Mouse (Mus musculus): ENCODE results near the gene Lrba. TPM values are rescaled to one million over a fixed set of nuclear protein-coding genes. Genes with fewer than 3 reads are reported as not detected.

The Lrba gene
- total and polyA plus RNA-seq, 2 experiments from 2014 or later: 1.6 to 22.0 TPM

- no peak for TF ChIP-seq EP300 (IDR thresholded peaks at IDR 0.05; ENCODE audit: low read depth)
- no peak overlapping the region for H3K27ac ChIP-seq (ENCODE audit: low read depth)
These were observed 17.9 kb upstream of the Lrba start for GRCm38 (mm10) chr3:86206556-86206955.

DNA sequence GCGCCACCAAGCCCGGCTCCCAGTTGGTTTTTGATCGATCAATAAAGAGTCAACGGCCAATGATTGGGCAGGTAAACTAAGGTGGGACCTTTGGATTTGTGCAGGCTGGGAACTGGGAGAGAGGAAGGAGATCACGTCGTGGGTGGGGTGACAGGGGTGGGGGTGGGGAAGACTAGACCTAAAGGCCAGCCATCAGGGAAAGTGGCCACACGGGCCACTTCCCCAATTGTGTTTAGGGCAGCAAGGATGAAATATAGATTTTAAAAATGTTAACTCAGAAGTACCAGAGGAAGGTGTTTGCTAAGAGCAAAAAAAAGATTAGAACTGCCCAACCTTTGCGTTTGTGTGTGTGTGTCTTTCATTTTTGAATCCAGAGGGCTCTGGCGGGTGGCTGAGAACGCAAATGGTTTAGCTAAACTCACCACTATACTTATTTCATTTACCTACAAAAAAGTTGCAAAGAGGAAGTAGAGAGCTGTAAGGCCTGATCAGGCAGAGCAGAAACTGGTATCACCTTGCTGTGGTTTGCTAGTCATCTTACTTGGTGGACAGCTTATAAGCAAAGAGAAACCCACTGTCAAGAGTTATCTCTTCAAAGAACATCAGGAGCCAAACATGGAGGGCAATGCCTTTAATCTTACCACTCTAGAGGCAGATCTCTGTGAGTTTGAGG lies 14.1 kb upstream of the Lrba start:
- 86% methylated on average over 10 of the region's 10 CpGs for WGBS
- no peak for ATAC-seq (ENCODE audit: insufficient read depth, low read depth)
- Histone ChIP-seq H3K36me3 (replicated peaks; ENCODE audit: control insufficient read depth, insufficient read depth, low read length) (no peaks in the 10 kb centered on the region), H3K4me1 (ENCODE audit: control insufficient read depth, insufficient read depth) (no peaks in the 10 kb centered on the region), H3K9ac (replicated peaks; ENCODE audit: low read depth, low read length) (no peak overlapping the region), H3K4me2 (ENCODE audit: low read depth, low read length) (no peak overlapping the region), H3K4me3 (ENCODE audit: low read depth, low read length) (no peak overlapping the region), H3K27ac (ENCODE audit: low read depth) (no peak overlapping the region), H3K9me3 (replicated peaks; ENCODE audit: control insufficient read depth, low read length) (no peaks in the 10 kb centered on the region), H3K27me3 (ENCODE audit: control insufficient read depth, insufficient read depth, low read length) (no peaks in the 10 kb centered on the region)
- TF ChIP-seq CTCF (IDR thresholded peaks at IDR 0.05; ENCODE audit: low read depth) (no peak), EP300 (IDR thresholded peaks at IDR 0.05; ENCODE audit: low read depth) (no peak)
- DNase-seq (ENCODE audit: low spot score): no peak

More at GRCm38 (mm10) chr3:86206556-86206955, 17.9 kb upstream of the Lrba start:
- H3K4me3 ChIP-seq (ENCODE audit: low read depth, low read length): no peak overlapping the region
- WGBS: 71% methylated on average over 2 of the region's 2 CpGs
- no peaks in the 10 kb centered on the region for H3K36me3 ChIP-seq (replicated peaks; ENCODE audit: control insufficient read depth, insufficient read depth, low read length)
- no peaks in the 10 kb centered on the region for H3K4me1 ChIP-seq (ENCODE audit: control insufficient read depth, insufficient read depth)
- no peak for DNase-seq (ENCODE audit: low spot score)
- H3K9ac ChIP-seq (replicated peaks; ENCODE audit: low read depth, low read length): no peak overlapping the region
- H3K27me3 ChIP-seq (ENCODE audit: control insufficient read depth, insufficient read depth, low read length): no peaks in the 10 kb centered on the region
- no peaks in the 10 kb centered on the region for H3K9me3 ChIP-seq (replicated peaks; ENCODE audit: control insufficient read depth, low read length)
- no peak for ATAC-seq (ENCODE audit: insufficient read depth, low read depth)
- no peak overlapping the region for H3K4me2 ChIP-seq (ENCODE audit: low read depth, low read length)

DNA sequence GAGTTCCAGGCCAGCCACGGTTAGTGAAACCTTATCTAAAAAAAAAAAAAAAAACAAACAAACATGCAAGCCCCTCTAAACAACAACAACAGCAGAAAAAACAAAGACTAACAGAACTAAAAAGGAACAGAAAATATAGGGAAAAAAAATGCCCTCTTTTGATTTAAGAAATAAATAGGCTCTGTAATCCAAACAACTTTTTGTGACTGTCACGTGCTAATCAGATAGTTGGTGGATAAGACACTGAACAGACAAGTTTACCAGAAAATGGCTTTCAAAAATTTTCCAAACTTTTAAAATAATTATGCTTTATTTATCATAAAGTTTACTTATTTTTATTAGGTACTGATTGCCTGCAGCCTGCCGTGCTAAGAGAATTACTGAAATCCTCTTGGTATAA lies 13.5 kb upstream of the Lrba start:
- Histone ChIP-seq H3K27ac (ENCODE audit: low read depth) (no peak overlapping the region), H3K9me3 (replicated peaks; ENCODE audit: control insufficient read depth, low read length) (no peaks in the 10 kb centered on the region), H3K27me3 (ENCODE audit: control insufficient read depth, insufficient read depth, low read length) (no peaks in the 10 kb centered on the region), H3K9ac (replicated peaks; ENCODE audit: low read depth, low read length) (no peak overlapping the region), H3K4me2 (ENCODE audit: low read depth, low read length) (no peak overlapping the region), H3K4me3 (ENCODE audit: low read depth, low read length) (no peak overlapping the region), H3K4me1 (ENCODE audit: control insufficient read depth, insufficient read depth) (no peaks in the 10 kb centered on the region), H3K36me3 (replicated peaks; ENCODE audit: control insufficient read depth, insufficient read depth, low read length) (no peaks in the 10 kb centered on the region)
- DNase-seq (ENCODE audit: low spot score) (no peak), ATAC-seq (ENCODE audit: insufficient read depth, low read depth) (no peak)
- TF ChIP-seq EP300 (IDR thresholded peaks at IDR 0.05; ENCODE audit: low read depth) (no peak), CTCF (IDR thresholded peaks at IDR 0.05; ENCODE audit: low read depth) (no peak)
- WGBS: 74% methylated on average over 3 of the region's 3 CpGs

DNA sequence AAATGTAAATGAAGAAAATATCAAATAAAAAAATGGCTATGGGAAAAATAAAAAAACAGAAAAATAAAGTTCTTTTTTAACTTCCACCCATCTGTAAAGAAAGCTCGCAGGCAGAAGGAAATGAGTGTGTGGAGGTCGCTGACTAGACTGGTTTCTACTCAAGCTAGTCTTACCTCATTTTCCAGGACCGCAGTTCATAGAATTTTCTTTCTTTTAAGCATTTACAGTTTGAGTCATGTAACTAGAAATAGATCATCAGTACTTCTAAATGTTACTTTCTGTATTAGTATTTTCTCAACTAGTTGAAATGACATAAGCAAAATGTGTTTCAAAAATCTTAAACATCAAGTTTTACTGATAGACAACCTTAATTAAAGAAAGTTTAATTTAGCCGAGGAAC lies 10.2 kb upstream of the Lrba start:
- ATAC-seq (ENCODE audit: insufficient read depth, low read depth) (no peak), DNase-seq (ENCODE audit: low spot score) (no peak)
- H3K27me3 ChIP-seq (ENCODE audit: control insufficient read depth, insufficient read depth, low read length): no peaks in the 10 kb centered on the region
- 78% methylated on average over 4 of the region's 4 CpGs for WGBS
- H3K36me3 ChIP-seq (replicated peaks; ENCODE audit: control insufficient read depth, insufficient read depth, low read length): no peaks in the 10 kb centered on the region
- no peak overlapping the region for H3K4me3 ChIP-seq (ENCODE audit: low read depth, low read length)
- TF ChIP-seq CTCF (IDR thresholded peaks at IDR 0.05; ENCODE audit: low read depth): no peak
- no peak for TF ChIP-seq EP300 (IDR thresholded peaks at IDR 0.05; ENCODE audit: low read depth)
- H3K4me2 ChIP-seq (ENCODE audit: low read depth, low read length): no peak overlapping the region
- no peak overlapping the region for H3K27ac ChIP-seq (ENCODE audit: low read depth)
- no peaks in the 10 kb centered on the region for H3K4me1 ChIP-seq (ENCODE audit: control insufficient read depth, insufficient read depth)
- H3K9me3 ChIP-seq (replicated peaks; ENCODE audit: control insufficient read depth, low read length): no peaks in the 10 kb centered on the region
- H3K9ac ChIP-seq (replicated peaks; ENCODE audit: low read depth, low read length): no peak overlapping the region

DNA sequence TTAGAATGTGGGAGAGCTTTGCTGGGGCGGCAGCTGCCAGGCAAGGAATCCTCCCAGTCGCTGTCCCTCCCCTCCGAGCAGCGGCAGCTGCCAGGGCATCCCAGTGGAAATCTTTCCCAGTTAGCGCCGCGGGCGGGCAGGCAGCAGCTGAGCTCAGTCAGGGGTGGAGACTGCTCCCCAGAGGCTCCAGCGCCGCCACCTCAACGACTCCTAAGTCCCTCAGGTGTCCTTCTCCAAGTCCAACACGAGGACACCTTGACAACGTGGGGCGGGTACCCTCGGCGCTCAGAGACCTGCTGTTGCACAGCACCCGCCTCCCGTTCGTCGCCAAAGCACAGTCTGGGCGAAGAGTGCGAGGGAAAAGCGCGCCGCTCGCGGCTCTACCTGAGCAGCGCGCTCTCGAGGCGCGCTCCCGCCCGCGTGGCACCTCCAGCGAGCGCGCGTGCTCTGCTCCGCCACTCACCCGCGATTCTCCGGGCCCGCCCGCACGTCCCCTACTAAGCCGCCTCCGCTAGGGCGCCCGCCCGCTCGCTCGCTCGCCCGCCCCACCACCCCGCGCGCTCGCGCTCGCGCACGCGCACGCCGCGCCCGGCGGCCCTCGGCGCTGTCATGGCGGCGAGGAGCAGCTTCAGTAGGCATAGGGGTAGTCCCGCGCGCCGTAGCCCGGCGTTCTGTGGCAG lies 706 bp upstream of the Lrba start:
- peak; percentile 82 for DNase-seq (ENCODE audit: low spot score)
- ATAC-seq (ENCODE audit: insufficient read depth, low read depth): peak; percentile 94
- WGBS: under 1% methylated on average over 65 of the region's 79 CpGs
- TF ChIP-seq CTCF (IDR thresholded peaks at IDR 0.05; ENCODE audit: low read depth): no peak
- TF ChIP-seq EP300 (IDR thresholded peaks at IDR 0.05; ENCODE audit: low read depth): no peak
- Histone ChIP-seq H3K4me2 (ENCODE audit: low read depth, low read length) (peak overlapping the region; percentile 92), H3K9me3 (replicated peaks; ENCODE audit: control insufficient read depth, low read length) (no peaks in the 10 kb centered on the region), H3K9ac (replicated peaks; ENCODE audit: low read depth, low read length) (peak overlapping the region; percentile 75), H3K36me3 (replicated peaks; ENCODE audit: control insufficient read depth, insufficient read depth, low read length) (no peaks in the 10 kb centered on the region), H3K27me3 (ENCODE audit: control insufficient read depth, insufficient read depth, low read length) (0 out of 2 replicates have a peak, but pooled peaks cover 5% of the 10 kb centered on the region), H3K4me3 (ENCODE audit: low read depth, low read length) (peak overlapping the region; percentile 79), H3K27ac (ENCODE audit: low read depth) (peak overlapping the region; percentile 76), H3K4me1 (ENCODE audit: control insufficient read depth, insufficient read depth) (0 out of 2 replicates have a peak, but pooled peaks cover 5% of the 10 kb centered on the region)

All from heart, postnatal 0 days (tissue).